In genomic region chr9:21275013-21275710, GRCm38 (mm10) we compare ENCODE assay signal across 1 mouse cellular context.
A peak's percentile ranks its signal among the peaks of the same experiment; 100 is the strongest.
TF ChIP-seq lines count a peak whose summit lies in the region.

No protein-coding gene starts in this region.

TF ChIP-seq in myocyte, 11 proteins besides CTCF, POLR2A, EP300 and RAD21:
- TF ChIP-seq POLR2AphosphoS2 (IDR thresholded peaks at IDR 0.05; ENCODE audit: insufficient read length, low read depth) = peak; percentile 71
- TF ChIP-seq SRF (IDR thresholded peaks at IDR 0.05; ENCODE audit: control insufficient read depth, insufficient read length, low read depth) = no peak
